Mouse (Mus musculus) liver, adult 2 months (tissue): ENCODE results near the gene Vnn1.

Experiments used
- CTCF ChIP-seq: fragments of 200-500 bp; IDR thresholded peaks from 2 replicates; pipeline ENCODE4 v1.5.1; 2011; ENCODE audit warnings: low read depth, low read length, control low read depth
- POLR2A ChIP-seq: fragments of 200-500 bp; IDR thresholded peaks from 2 replicates; pipeline ENCODE4 v1.6.1; 2011; ENCODE audit warnings: low read length, control low read depth; ENCODE audit not compliant: insufficient read depth; ENCODE audit errors: extremely low read depth

DNA sequence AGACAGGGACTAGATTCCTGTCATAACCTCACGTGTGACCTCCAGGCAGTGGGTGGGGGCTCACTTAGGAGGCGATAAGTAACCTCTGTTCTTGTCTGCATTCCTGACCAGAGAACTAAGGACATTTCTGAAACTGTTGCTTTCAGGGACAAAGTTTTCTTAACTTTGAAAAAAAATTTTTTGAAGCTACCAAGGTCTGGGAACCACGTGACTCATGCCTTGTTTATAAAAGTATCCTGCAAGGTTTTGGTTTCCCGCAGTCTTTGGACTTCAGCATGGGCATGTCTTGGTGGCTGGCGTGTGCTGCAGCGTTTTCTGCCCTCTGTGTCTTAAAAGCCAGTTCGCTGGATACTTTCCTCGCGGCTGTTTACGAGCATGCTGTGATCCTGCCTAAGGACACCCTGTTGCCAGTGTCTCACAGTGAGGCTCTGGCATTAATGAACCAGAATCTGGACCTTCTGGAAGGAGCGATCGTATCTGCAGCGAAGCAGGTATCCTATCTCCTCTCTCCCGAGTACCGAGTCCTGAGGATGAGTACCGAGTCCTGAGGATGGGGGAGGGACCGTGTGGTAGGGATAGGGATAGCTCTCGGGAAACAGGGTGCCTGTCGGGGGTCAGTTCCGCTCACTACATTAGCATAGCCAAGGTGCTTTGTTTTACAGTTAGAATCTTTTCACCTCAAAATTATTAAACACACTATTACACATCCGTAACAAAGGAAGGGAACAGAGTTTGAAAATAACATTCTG, at the start of gene Vnn1:
- no peak for TF ChIP-seq POLR2A
- TF ChIP-seq CTCF, result no peak
